Mouse (Mus musculus) midbrain, embryonic 16.5 days (tissue): ENCODE measurements around the gene Dynll2. TPM values are rescaled to one million over a fixed set of nuclear protein-coding genes. Genes with fewer than 3 reads are reported as not detected.

Experiments
- ATAC-seq: fragments of 200-750 bp; cut with Nextera tagmentation; 2 replicates; pipeline ENCODE4 v1.8.0; 2017; ENCODE audit warnings: moderate TSS enrichment
- H3K27ac ChIP-seq: fragments of 300-500 bp; sonication (generic); 2 replicates; pipeline ENCODE4 v1.5.1; 2014; ENCODE audit warnings: mild to moderate bottlenecking, low read length, mixed read lengths
- H3K27me3 ChIP-seq: fragments of 300-500 bp; sonication (generic); 2 replicates; pipeline ENCODE4 v1.6.1; 2014; ENCODE audit warnings: low read depth, low read length, mixed read lengths; ENCODE audit not compliant: control insufficient read depth, insufficient read depth
- H3K36me3 ChIP-seq: fragments of 300-500 bp; sonication (generic); 2 replicates; pipeline ENCODE4 v1.6.1; 2014; ENCODE audit warnings: mild to moderate bottlenecking, low read length, moderate library complexity, mixed read lengths; ENCODE audit not compliant: control insufficient read depth, insufficient read depth
- H3K4me1 ChIP-seq: fragments of 300-500 bp; sonication (generic); 2 replicates; pipeline ENCODE4 v1.6.1; 2014; ENCODE audit warnings: mild to moderate bottlenecking, low read length, mixed read lengths; ENCODE audit not compliant: control insufficient read depth, insufficient read depth
- H3K4me2 ChIP-seq: fragments of 300-500 bp; sonication (generic); 2 replicates; pipeline ENCODE4 v1.6.1; 2014; ENCODE audit warnings: mild to moderate bottlenecking, low read length, mixed read lengths
- H3K4me3 ChIP-seq: fragments of 300-500 bp; sonication (generic); 2 replicates; pipeline ENCODE4 v1.5.1; 2014; ENCODE audit warnings: low read depth, mild to moderate bottlenecking, low read length, moderate library complexity, mixed read lengths
- H3K9ac ChIP-seq: fragments of 300-500 bp; sonication (generic); 2 replicates; pipeline ENCODE4 v1.6.1; 2014; ENCODE audit warnings: low read depth, low read length, mixed read lengths
- H3K9me3 ChIP-seq: fragments of 300-500 bp; sonication (generic); replicated peaks from 2 replicates; pipeline ENCODE4 v1.6.1; 2014; ENCODE audit warnings: mild to moderate bottlenecking, low read length, mixed read lengths; ENCODE audit not compliant: control insufficient read depth, poor library complexity, severe bottlenecking
- WGBS: fragments of 180-500 bp; shearing (Covaris S2); extraction: QIAGEN DNeasy Blood & Tissue Kit; methylation state at CpG from one replicate; pipeline ENCODE4 v1.1.7; 2014; 5-methylcytosine and 5-hydroxymethylcytosine counted together
- polyA plus RNA-seq: library from polyadenylated mRNA; unstranded; fragments of >200 nt; fragmentation: Nextera tagmentation; extraction: Ambion mirVana; gene quantifications from 2 replicates; pipeline ENCODE4 v1.2.1, GENCODE M21; 2015

Dynll2 gene
- 57.3 and 58.8 TPM in 2 replicates for polyA plus RNA-seq

DNA sequence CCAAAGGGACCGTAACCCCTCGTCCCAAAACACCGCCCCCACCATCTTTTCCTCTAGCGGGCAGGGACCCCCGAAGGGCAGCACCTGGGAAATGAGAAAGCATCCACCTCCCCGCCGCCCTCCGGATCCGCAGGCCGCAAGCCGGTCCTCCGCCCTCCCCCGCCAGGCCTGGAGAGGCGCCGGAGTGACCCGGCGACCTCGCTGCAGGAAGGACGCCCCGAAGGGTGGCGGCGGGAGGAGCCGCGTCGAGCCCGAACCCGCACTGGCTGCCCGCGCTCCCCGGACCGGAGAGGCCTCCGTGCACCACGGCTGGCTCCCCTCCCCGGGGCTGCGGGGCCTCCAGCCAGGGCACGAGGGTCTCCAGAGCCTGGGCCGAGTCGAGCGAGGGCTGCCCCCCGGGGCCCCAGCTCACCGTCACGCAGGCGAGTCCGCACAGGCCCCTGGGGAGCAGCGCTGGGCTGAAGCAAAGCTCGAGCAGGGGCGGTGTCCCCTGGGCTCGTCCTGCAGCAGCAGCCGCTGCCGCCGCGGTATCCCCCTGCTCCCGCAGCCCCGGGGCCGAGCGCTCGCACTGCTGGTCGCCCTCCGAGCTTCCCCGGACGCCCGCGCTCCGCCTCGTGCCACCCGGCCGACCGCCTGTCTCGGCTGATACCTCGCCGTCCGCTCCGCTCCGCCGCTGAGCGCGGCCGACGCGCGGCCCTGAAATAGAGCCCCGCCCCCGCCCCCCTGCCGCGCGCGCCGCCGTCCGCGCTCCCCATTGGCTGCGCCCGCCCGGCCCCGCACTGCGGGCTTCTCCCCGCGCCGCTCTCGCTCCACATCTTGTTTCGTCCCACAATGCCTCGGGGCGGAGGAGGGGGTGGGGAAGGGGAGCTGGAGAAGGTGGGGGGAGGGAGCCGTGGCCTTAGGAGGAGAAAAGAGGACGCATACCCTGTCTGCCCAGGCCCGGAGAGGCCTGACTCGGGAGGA lies at the start of gene Dynll2:
TSS of gene Dynll2 (minus strand) at position 703 of the 963 bp plus-strand sequence.
- WGBS, result under 1% methylated on average over 86 of the region's 107 CpGs

DNA sequence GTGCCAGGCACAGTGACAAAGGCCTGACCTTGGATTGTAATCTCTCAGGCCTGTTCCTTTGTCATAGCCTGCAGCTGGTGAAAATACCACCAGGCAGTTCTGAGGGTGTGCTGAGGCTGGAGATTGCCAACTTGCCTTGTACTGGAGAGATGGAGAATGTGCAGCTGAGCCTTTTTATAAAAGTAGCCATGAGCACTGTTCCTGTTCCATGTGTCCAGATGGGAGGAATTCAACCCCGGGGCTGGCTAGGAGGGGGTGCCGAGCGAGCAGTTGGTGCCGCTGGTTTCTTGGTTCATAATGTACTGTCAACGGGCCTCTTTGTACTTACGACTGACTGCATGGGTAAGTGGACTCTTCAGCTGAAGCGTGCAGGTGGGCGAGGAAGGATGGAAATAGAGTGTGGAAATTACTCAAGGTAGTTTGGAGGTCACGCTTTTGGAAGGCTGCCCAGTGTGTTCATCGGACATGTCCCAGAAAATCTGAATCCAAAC lies 49.5 kb upstream of the Dynll2 start:
- no peak for ATAC-seq
- no peak overlapping the region for H3K27ac ChIP-seq

More for the DNA sequence above, at the start of gene Dynll2:
- Histone ChIP-seq H3K36me3 (peaks cover 5% of the 10 kb centered on the region; the same call in 1 of the 2 replicates), H3K9ac (peak within 1 kb of the TSS; percentile 99), H3K4me2 (peak within 1 kb of the TSS; percentile 82), H3K27ac (peak within 1 kb of the TSS; percentile 96), H3K27me3 (no peaks in the 10 kb centered on the region), H3K4me3 (peak within 1 kb of the TSS; percentile 95), H3K4me1 (peaks cover 29% of the 10 kb centered on the region), H3K9me3 (no peaks in the 10 kb centered on the region)
- peak; percentile 94 for ATAC-seq

GRCm38 (mm10) chr11:88035970-88036369 lies 48.6 kb upstream of the Dynll2 start:
- Histone ChIP-seq H3K9ac (no peak overlapping the region), H3K4me3 (no peak overlapping the region), H3K4me1 (no peaks in the 10 kb centered on the region), H3K9me3 (no peaks in the 10 kb centered on the region), H3K4me2 (no peak overlapping the region), H3K27me3 (no peaks in the 10 kb centered on the region), H3K36me3 (no peaks in the 10 kb centered on the region; the same call in 1 of the 2 replicates), H3K27ac (no peak overlapping the region)
- 72% methylated on average over 7 of the region's 7 CpGs for WGBS
- ATAC-seq, result no peak

More for the DNA sequence above, 49.5 kb upstream of the Dynll2 start:
- no peaks in the 10 kb centered on the region; the same call in 1 of the 2 replicates for H3K36me3 ChIP-seq
- no peaks in the 10 kb centered on the region for H3K4me1 ChIP-seq
- no peak overlapping the region for H3K4me3 ChIP-seq
- no peak overlapping the region for H3K4me2 ChIP-seq
- 85% methylated on average over 10 of the region's 10 CpGs for WGBS
- H3K9me3 ChIP-seq, result no peaks in the 10 kb centered on the region
- H3K27me3 ChIP-seq, result no peaks in the 10 kb centered on the region
- no peak overlapping the region for H3K9ac ChIP-seq

DNA sequence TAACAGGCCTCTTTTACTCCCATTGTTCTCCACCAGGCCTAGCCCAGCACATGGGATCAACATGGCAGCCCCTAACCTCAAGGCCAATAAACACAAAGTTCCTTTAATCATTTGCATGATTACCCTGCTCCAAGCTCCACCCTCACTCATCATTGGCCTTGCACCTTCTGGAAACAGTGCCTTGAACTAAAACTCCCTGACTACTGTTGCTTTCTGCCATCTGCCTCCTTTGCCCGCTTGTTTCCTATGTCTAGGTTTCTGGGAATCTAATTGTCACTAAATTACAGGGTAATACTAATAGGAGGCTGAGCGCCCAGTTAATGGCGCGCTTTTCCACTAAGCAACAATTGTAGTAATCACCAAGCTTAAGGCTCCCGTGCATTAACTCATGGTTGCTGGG lies 44.4 kb upstream of the Dynll2 start:
- Histone ChIP-seq H3K36me3 (no peaks in the 10 kb centered on the region; the same call in 1 of the 2 replicates), H3K4me3 (no peak overlapping the region), H3K4me1 (no peaks in the 10 kb centered on the region), H3K4me2 (no peak overlapping the region), H3K27ac (no peak overlapping the region), H3K9me3 (no peaks in the 10 kb centered on the region), H3K27me3 (no peaks in the 10 kb centered on the region), H3K9ac (no peak overlapping the region)
- no peak for ATAC-seq
- 89% methylated on average over 5 of the region's 5 CpGs for WGBS

- Histone ChIP-seq H3K4me1 (no peaks in the 10 kb centered on the region), H3K36me3 (no peaks in the 10 kb centered on the region; the same call in 1 of the 2 replicates), H3K4me3 (no peak overlapping the region), H3K27ac (no peak overlapping the region), H3K9me3 (no peaks in the 10 kb centered on the region), H3K4me2 (no peak overlapping the region), H3K27me3 (no peaks in the 10 kb centered on the region), H3K9ac (no peak overlapping the region)
- no peak for ATAC-seq
- 100% methylated on average over 2 of the region's 2 CpGs for WGBS
Observed at GRCm38 (mm10) chr11:88030836-88031235, 43.5 kb upstream of the Dynll2 start.

DNA sequence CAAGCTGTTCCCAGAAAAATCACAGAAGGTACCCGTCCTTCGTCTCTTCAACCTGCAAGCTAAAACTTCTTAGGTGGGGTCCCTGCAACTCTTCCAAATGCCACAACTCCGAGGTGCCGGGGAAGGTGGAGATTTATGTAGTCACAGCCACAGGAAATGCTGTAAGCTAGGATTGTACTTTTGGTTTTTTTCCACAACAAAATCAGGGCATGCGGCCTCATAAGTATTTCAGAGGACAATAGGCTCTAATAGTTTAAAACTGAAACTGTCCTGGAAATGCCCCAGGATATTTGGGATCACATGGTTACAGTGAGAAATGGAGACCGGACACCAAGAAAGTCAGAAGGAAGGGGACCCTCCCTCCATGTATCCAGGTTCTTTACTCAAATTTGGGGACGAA lies 42.9 kb upstream of the Dynll2 start:
- Histone ChIP-seq H3K27me3 (no peaks in the 10 kb centered on the region), H3K36me3 (no peaks in the 10 kb centered on the region; the same call in 1 of the 2 replicates), H3K4me2 (no peak overlapping the region), H3K4me3 (no peak overlapping the region), H3K9me3 (no peaks in the 10 kb centered on the region), H3K27ac (no peak overlapping the region), H3K9ac (no peak overlapping the region), H3K4me1 (no peaks in the 10 kb centered on the region)
- ATAC-seq, result no peak
- 90% methylated on average over 7 of the region's 7 CpGs for WGBS

DNA sequence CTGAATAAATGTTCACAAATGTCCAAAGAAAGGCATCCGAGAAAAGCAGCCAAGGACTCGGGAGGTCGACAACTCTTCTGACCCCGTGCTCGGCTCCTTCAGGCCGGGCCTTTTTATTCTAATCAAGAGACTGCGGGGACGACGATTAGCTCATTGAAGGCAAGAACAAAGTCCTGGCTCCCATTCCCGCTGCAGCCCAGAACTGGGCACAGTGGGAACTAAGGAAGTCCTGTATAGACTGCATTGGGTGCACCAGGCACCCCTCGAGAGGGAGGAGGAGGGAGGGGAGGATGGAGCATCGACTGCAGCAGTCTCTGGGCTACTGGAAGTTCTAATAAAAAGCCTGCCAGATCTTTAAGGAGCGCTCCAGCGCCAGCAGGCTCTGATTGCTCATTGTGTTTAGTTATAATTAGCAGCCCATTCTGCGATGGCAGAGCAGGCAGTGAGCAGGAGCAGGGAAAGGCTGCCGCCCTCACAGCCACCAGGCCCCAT lies 40.9 kb upstream of the Dynll2 start:
- Histone ChIP-seq H3K9me3 (no peaks in the 10 kb centered on the region), H3K36me3 (no peaks in the 10 kb centered on the region; the same call in 1 of the 2 replicates), H3K4me3 (no peak overlapping the region), H3K27me3 (no peaks in the 10 kb centered on the region), H3K27ac (no peak overlapping the region), H3K4me1 (no peaks in the 10 kb centered on the region), H3K4me2 (no peak overlapping the region), H3K9ac (no peak overlapping the region)
- WGBS, result 6% methylated on average over 16 of the region's 16 CpGs
- peak; percentile 39; the same call in 1 of the 2 replicates for ATAC-seq

GRCm38 (mm10) chr11:88027391-88028035 lies 40.2 kb upstream of the Dynll2 start:
- H3K27me3 ChIP-seq, result no peaks in the 10 kb centered on the region
- no peak overlapping the region for H3K27ac ChIP-seq

More at GRCm38 (mm10) chr11:88027391-88028035, 40.2 kb upstream of the Dynll2 start:
- WGBS, result 33% methylated on average over 9 of the region's 9 CpGs
- no peak for ATAC-seq
- Histone ChIP-seq H3K4me3 (no peak overlapping the region), H3K4me2 (no peak overlapping the region), H3K9me3 (no peaks in the 10 kb centered on the region), H3K4me1 (no peaks in the 10 kb centered on the region), H3K9ac (no peak overlapping the region), H3K36me3 (no peaks in the 10 kb centered on the region)
